Mouse (Mus musculus) lung, postnatal 0 days (tissue): ENCODE data around the gene Kirrel2.

Source experiments
- CTCF ChIP-seq: IDR thresholded peaks from 2 replicates; pipeline ENCODE4 v1.5.1; 2016; ENCODE audit warnings: antibody characterized with exemption, mild to moderate bottlenecking
- EP300 ChIP-seq: IDR thresholded peaks from 2 replicates; pipeline ENCODE4 v1.6.1; 2016; ENCODE audit warnings: antibody characterized with exemption, mild to moderate bottlenecking, control low read depth

DNA sequence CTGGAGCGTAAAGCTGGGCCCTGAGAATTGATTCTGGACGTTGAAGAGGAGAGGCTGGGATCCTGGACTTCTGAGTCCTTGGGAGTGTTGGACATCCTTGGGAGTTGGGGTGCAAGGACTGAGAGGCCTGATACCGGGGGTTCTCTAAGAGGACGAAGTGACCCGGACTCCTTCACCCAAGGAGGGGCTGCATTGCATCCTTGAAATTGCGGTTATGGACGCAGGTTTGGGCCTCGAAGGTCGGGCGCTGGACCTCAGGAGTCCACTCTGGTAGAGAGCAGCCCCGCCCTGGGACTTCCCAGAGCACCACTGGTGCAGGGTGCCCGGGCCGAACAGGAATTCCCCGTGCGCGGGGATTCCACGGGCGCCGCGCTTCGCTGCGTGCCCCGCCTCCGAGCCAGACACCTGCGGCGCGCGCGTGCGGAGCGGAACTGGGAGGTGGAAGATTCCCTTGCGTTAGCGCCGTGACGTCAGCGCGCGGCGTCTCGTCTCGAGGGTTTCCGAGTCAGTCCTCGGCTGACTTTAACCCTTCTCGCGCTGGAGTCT is 35.5 kb downstream of the Kirrel2 start:
- TF ChIP-seq CTCF (no peak), EP300 (no peak)
